Mouse (Mus musculus) hindbrain, embryonic 11.5 days (tissue): Measurements from ENCODE around the gene Ttll5. TPM values are rescaled to one million over a fixed set of nuclear protein-coding genes. Genes with fewer than 3 reads are reported as not detected.

Experiments used
- ATAC-seq: fragments of 200-750 bp; cut with Nextera tagmentation; 2 replicates; pipeline ENCODE4 v1.8.0; 2017; ENCODE audit warnings: mild to moderate bottlenecking, moderate TSS enrichment, moderate library complexity; ENCODE audit not compliant: low FRiP score
- DNase-seq: peaks from one replicate; pipeline ENCODE4 v3.0.0-alpha.2; 2015; ENCODE audit warnings: low spot score
- H3K27ac ChIP-seq: fragments of 300-500 bp; sonication (generic); 2 replicates; pipeline ENCODE4 v1.5.1; 2014; ENCODE audit warnings: mild to moderate bottlenecking, low read depth, low read length
- H3K27me3 ChIP-seq: fragments of 300-500 bp; sonication (generic); 2 replicates; pipeline ENCODE4 v1.6.1; 2014; ENCODE audit warnings: mild to moderate bottlenecking, low read length, moderate library complexity, mixed read lengths; ENCODE audit not compliant: control insufficient read depth, insufficient read depth
- H3K36me3 ChIP-seq: fragments of 300-500 bp; sonication (generic); 2 replicates; pipeline ENCODE4 v1.6.1; 2014; ENCODE audit warnings: mild to moderate bottlenecking, low read length, moderate library complexity, mixed read lengths; ENCODE audit not compliant: control insufficient read depth, insufficient read depth
- H3K4me1 ChIP-seq: fragments of 300-500 bp; sonication (generic); replicated peaks from 2 replicates; pipeline ENCODE4 v1.6.1; 2014; ENCODE audit warnings: low read length, mixed read lengths; ENCODE audit not compliant: control insufficient read depth, insufficient read depth
- H3K4me2 ChIP-seq: fragments of 300-500 bp; sonication (generic); replicated peaks from 2 replicates; pipeline ENCODE4 v1.6.1; 2014; ENCODE audit warnings: mild to moderate bottlenecking, low read depth, low read length
- H3K4me3 ChIP-seq: fragments of 300-500 bp; sonication (generic); 2 replicates; pipeline ENCODE4 v1.5.1; 2014; ENCODE audit warnings: low read depth, low read length
- H3K9ac ChIP-seq: fragments of 300-500 bp; sonication (generic); 2 replicates; pipeline ENCODE4 v1.6.1; 2014; ENCODE audit warnings: low read depth, low read length
- H3K9me3 ChIP-seq: fragments of 300-500 bp; sonication (generic); 2 replicates; pipeline ENCODE4 v1.6.1; 2016; ENCODE audit warnings: low read length; ENCODE audit not compliant: control insufficient read depth
- whole genome bisulfite sequencing: fragments of 180-500 bp; shearing (Covaris S2); extraction: QIAGEN DNeasy Blood & Tissue Kit; methylation state at CpG from one replicate; pipeline ENCODE4 v1.1.7; 2014; 5-methylcytosine and 5-hydroxymethylcytosine counted together
- polyA plus RNA-seq: library from polyadenylated mRNA; unstranded; fragments of >200 nt; fragmentation: Nextera tagmentation; extraction: Ambion mirVana; gene quantifications from 2 replicates; pipeline ENCODE4 v1.2.1, GENCODE M21; 2014

Gene Ttll5
- polyA plus RNA-seq, 1 experiment from 2014 or later: 25.6 TPM

DNA sequence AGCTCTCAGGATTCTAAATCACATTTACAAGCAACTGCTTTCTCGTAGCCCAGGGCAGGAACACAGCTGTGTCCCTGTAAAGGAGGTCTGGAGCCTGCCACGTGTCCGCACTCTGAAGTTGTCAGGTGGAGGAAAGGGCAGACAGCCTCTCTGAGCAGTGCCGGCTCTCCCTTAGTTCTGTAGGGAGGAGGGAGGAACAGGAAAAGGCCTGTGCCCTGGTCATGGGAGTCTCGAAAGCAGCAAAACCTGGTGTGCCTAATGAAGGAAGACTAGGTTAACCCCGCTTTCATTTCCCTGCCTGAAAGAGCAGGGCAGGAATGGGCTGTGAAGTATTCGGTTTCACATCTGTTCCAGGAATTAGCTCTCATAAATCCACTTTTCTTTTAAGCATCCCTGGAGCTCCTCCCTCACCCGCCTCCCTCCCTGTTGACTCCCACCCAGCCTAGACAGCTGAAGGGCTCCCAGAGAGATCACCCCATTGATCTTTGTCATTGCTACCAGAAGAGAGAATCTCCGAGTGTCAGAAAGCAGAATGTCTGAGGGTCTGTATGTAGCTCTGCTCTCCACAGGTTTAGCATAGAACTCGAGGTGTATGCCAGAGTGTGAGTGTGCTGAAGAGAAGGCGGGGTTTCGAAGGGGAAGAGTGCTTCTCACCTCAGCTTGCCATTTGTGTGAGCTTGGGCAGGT lies 212.9 kb downstream of the Ttll5 start:
- peak; percentile 70 for ATAC-seq
- H3K9ac ChIP-seq: no peak overlapping the region
- no peaks in the 10 kb centered on the region for H3K27me3 ChIP-seq
- 32% methylated on average over 12 of the region's 12 CpGs for WGBS
- peak; percentile 30 for DNase-seq
- no peak overlapping the region for H3K27ac ChIP-seq
- H3K4me3 ChIP-seq: no peak overlapping the region
- 0 out of 2 replicates have a peak, but pooled peaks cover 2% of the 10 kb centered on the region for H3K4me1 ChIP-seq
- H3K4me2 ChIP-seq: no peak overlapping the region
- H3K9me3 ChIP-seq: no peaks in the 10 kb centered on the region
- no peaks in the 10 kb centered on the region for H3K36me3 ChIP-seq

DNA sequence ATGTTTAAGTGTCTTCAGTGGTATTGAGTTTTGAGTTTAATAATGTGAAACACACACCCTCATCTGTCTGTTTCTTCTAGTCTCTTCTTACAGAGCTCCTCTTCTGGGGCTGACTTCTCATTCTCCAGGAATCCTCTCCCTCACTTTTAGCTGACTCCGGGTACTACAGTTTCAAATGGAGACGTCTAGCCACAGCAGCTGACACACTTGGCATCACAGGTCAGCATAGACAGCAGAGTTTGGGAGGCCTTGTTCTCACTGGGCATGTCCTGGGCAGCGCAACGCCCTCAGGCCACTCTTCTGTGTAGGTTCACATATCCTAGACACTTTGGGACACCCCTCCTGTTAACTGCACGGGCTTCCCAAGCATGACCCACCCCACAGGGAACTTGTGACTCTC lies 214.6 kb downstream of the Ttll5 start:
- H3K4me3 ChIP-seq: no peak overlapping the region
- ATAC-seq: no peak
- H3K9ac ChIP-seq: no peak overlapping the region
- H3K4me2 ChIP-seq: no peak overlapping the region
- no peaks in the 10 kb centered on the region for H3K9me3 ChIP-seq
- no peaks in the 10 kb centered on the region for H3K36me3 ChIP-seq
- WGBS: 82% methylated on average over 5 of the region's 5 CpGs
- DNase-seq: no peak
- H3K27ac ChIP-seq: no peak overlapping the region
- 0 out of 2 replicates have a peak, but pooled peaks cover 2% of the 10 kb centered on the region for H3K4me1 ChIP-seq
- H3K27me3 ChIP-seq: no peaks in the 10 kb centered on the region

DNA sequence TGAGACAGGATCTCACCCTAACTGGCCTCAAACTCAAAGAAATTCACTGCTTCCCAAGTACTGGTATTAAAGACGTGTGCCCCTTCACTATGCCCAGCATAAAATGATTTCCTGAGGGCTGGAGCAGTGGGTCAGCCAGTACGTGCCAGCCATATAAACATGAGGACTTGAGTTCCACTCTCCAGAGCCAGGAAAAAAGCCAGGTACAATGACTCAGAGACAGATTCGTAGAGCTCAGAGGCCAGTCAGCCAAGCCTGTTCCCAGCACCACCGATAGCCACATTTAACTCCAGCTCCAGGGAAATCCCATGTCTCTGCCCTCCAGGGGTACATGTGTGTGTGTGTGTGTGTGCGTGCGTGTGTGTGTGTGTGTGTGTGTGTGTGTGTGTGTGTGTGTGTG lies 215.3 kb downstream of the Ttll5 start:
- no peak for ATAC-seq
- WGBS: 93% methylated on average over 6 of the region's 6 CpGs
- Histone ChIP-seq H3K9ac (no peak overlapping the region), H3K9me3 (no peaks in the 10 kb centered on the region), H3K4me2 (no peak overlapping the region), H3K4me1 (0 out of 2 replicates have a peak, but pooled peaks cover 2% of the 10 kb centered on the region), H3K27me3 (no peaks in the 10 kb centered on the region), H3K36me3 (no peaks in the 10 kb centered on the region), H3K4me3 (no peak overlapping the region), H3K27ac (no peak overlapping the region)
- no peak for DNase-seq

DNA sequence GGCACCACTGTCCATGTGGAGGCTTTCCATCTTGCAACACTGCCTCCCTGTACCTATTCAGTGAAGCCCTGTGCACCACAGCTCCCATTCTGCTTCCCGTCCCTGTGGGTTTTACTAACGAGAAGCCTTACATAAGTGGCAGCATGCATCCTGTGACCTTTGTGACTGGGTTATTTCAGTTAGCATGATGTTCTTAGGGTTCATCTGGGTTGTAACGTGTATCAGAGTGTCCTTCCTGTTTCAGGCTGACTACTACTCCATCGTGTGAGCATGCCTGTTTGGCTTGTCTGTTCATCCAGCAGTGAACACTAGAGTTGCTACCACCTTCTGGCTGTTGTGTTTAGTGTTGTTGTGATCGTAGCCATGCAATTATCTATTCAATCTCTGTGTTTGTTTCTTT lies 221.7 kb downstream of the Ttll5 start:
- Histone ChIP-seq H3K27me3 (no peaks in the 10 kb centered on the region), H3K4me3 (no peak overlapping the region), H3K36me3 (no peaks in the 10 kb centered on the region), H3K4me1 (no peaks in the 10 kb centered on the region), H3K9me3 (no peaks in the 10 kb centered on the region), H3K27ac (no peak overlapping the region), H3K9ac (no peak overlapping the region), H3K4me2 (no peak overlapping the region)
- DNase-seq (no peak), ATAC-seq (no peak)
- WGBS: 88% methylated on average over 5 of the region's 5 CpGs

DNA sequence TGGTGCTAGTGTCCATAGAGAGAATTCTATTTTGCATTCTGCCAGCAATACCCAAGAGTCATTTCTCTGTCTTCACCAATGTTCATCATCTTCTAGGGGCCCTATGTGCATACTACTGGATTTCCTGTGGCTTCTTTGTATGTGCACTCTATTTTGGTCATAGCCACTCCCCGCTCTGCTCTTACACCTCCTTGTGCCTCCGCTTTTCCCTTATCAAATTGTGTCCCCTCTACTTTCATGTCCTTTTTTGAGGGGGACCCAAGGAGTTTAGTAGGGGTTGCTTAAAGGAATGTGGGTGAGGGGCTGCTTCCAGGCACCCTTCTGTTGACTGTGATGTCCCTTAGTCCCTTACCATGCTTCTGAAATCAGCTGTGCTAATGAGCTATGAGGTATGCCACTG lies 222.3 kb downstream of the Ttll5 start:
- WGBS: 98% methylated on average over 2 of the region's 2 CpGs
- ATAC-seq: no peak
- no peaks in the 10 kb centered on the region for H3K4me1 ChIP-seq
- H3K27me3 ChIP-seq: no peaks in the 10 kb centered on the region
- no peak overlapping the region for H3K4me2 ChIP-seq
- H3K36me3 ChIP-seq: no peaks in the 10 kb centered on the region
- H3K27ac ChIP-seq: no peak overlapping the region
- no peak overlapping the region for H3K4me3 ChIP-seq
- H3K9me3 ChIP-seq: no peaks in the 10 kb centered on the region
- no peak overlapping the region for H3K9ac ChIP-seq
- no peak for DNase-seq

DNA sequence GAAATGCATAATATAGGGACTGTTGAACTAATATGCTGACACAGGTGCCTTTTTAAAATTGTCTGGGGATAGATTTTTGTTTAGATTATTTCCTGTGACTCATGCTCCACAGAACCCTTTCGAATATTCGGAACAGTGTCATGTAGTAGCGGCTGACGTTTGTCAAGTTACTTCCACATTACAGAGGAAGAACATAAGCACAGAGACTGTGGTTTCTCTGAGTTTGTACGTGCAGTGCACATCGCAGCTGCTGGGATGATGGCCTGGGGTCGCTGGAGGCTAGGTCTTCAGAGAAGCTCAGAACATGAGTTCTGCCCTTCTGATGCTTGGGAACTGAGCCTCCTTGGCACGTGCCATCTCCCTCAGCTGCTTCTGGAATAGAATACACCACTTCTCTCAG lies 222.9 kb downstream of the Ttll5 start:
- H3K9me3 ChIP-seq: no peaks in the 10 kb centered on the region
- DNase-seq: no peak
- H3K4me3 ChIP-seq: no peak overlapping the region
- H3K4me2 ChIP-seq: no peak overlapping the region
- H3K9ac ChIP-seq: no peak overlapping the region
- WGBS: 90% methylated on average over 8 of the region's 8 CpGs
- no peaks in the 10 kb centered on the region for H3K4me1 ChIP-seq
- no peaks in the 10 kb centered on the region for H3K27me3 ChIP-seq
- no peaks in the 10 kb centered on the region for H3K36me3 ChIP-seq
- no peak for ATAC-seq
- no peak overlapping the region for H3K27ac ChIP-seq

DNA sequence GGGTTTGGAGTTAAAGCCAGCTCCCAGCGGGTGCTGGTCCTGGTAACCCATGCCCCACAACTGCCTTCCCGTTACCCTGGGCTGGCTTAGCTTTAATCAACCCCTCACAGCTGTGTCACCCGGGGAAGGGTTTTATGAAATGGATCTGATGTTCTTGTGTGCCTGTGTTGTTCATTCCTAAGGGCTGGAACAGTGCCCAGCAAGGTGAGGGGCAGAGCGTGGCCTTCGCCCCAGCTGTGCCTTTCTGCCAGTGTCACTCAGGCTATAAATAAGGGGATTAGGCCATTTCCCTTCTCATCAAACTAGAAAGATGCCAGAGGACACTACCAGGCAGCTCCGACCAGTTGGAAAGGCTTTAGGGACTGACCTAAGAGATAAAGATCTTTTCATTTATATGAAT lies 225.4 kb downstream of the Ttll5 start:
- no peak overlapping the region for H3K4me2 ChIP-seq
- no peaks in the 10 kb centered on the region for H3K4me1 ChIP-seq
- H3K9me3 ChIP-seq: no peaks in the 10 kb centered on the region
- no peak for ATAC-seq
- H3K4me3 ChIP-seq: no peak overlapping the region
- no peak overlapping the region for H3K9ac ChIP-seq
- no peak overlapping the region for H3K27ac ChIP-seq
- no peaks in the 10 kb centered on the region for H3K36me3 ChIP-seq
- H3K27me3 ChIP-seq: no peaks in the 10 kb centered on the region
- no peak for DNase-seq
- 87% methylated on average over 6 of the region's 6 CpGs for WGBS

DNA sequence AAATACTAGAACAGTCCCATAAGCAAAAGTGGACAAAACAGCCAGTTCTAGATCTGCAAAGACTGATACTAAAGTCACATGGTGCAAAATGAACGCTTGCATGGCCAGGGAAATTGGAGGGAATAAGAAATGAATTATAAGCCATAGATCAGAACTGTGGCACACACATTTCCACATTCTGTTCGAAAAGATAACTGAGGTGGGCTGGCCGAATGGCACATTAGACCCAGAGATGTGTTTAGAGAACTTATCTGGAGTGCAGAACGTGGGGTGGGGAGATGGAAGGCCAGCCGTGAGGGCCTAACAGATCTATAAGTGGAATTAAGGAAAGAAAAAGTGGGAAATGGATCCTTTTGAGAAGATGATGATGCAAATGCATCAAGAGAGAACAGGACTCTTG lies 227.0 kb downstream of the Ttll5 start:
- Histone ChIP-seq H3K27ac (no peak overlapping the region), H3K9ac (no peak overlapping the region), H3K4me3 (no peak overlapping the region), H3K4me1 (no peaks in the 10 kb centered on the region), H3K27me3 (no peaks in the 10 kb centered on the region), H3K4me2 (no peak overlapping the region), H3K36me3 (no peaks in the 10 kb centered on the region), H3K9me3 (no peaks in the 10 kb centered on the region)
- no peak for ATAC-seq
- DNase-seq: no peak
- WGBS: 94% methylated on average over 5 of the region's 5 CpGs

DNA sequence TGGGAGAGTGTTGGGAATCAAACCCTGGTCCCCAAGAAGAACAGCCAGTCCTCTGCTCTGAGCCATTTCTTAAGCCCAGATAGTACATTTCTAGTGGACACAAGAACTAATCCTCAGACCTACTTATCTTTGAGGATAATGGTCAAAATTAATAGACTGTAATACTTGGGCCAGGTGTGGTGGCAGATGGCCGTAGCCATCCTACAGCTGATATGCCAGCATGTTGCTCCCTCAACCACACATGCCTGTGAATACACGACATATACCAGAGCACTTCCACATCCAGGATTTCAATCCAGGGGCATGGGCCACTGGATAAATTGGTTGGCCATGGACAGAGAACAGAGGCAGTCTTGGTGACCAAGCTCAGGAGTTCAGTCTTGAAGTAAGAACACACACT lies 230.8 kb downstream of the Ttll5 start:
- H3K9me3 ChIP-seq: no peaks in the 10 kb centered on the region
- H3K4me1 ChIP-seq: no peaks in the 10 kb centered on the region
- ATAC-seq (no peak), DNase-seq (no peak)
- no peak overlapping the region for H3K27ac ChIP-seq
- 97% methylated on average over 2 of the region's 2 CpGs for WGBS
- H3K9ac ChIP-seq: no peak overlapping the region
- H3K36me3 ChIP-seq: no peaks in the 10 kb centered on the region
- H3K27me3 ChIP-seq: no peaks in the 10 kb centered on the region
- no peak overlapping the region for H3K4me3 ChIP-seq
- H3K4me2 ChIP-seq: no peak overlapping the region
